Mouse (Mus musculus) CH12.LX (cell line): ENCODE measurements around the gene Fam19a2.

Source experiments
- CHD2 ChIP-seq: IDR thresholded peaks from 2 replicates; pipeline ENCODE4 v1.6.1; 2011; ENCODE audit warnings: low read length, improper control_type of control experiment
- CTCF ChIP-seq, 2 experiments: IDR thresholded peaks in 1 of 2; conservative IDR thresholded peaks in 1 of 2; 2 replicates each; pipeline ENCODE4 v1.5.1; 2011 to 2012; ENCODE audit warnings: low read depth in 2 of 2, low read length in 2 of 2, improper control_type of control experiment in 1 of 2, inconsistent platforms in 1 of 2, mild to moderate bottlenecking in 1 of 2, moderate library complexity in 1 of 2
- JUN ChIP-seq: IDR thresholded peaks from 2 replicates; pipeline ENCODE4 v1.6.1; 2011; ENCODE audit warnings: low read depth, mild to moderate bottlenecking, low read length, improper control_type of control experiment, moderate library complexity; ENCODE audit not compliant: insufficient read depth
- MAFK ChIP-seq: IDR thresholded peaks from 2 replicates; pipeline ENCODE4 v1.6.1; 2011; ENCODE audit warnings: low read length, improper control_type of control experiment; ENCODE audit not compliant: insufficient replicate concordance
- POLR2A ChIP-seq: IDR thresholded peaks from 2 replicates; pipeline ENCODE4 v1.6.1; 2011; ENCODE audit warnings: low read depth, mild to moderate bottlenecking, improper control_type of control experiment, low read length
- SIN3A ChIP-seq: IDR thresholded peaks from 2 replicates; pipeline ENCODE4 v1.6.1; 2012; ENCODE audit warnings: low read length, improper control_type of control experiment, inconsistent platforms
- SMC3 ChIP-seq: IDR thresholded peaks from 2 replicates; pipeline ENCODE4 v1.6.1; 2011; ENCODE audit warnings: low read depth, low read length, improper control_type of control experiment
- USF2 ChIP-seq: conservative IDR thresholded peaks from 2 replicates; pipeline ENCODE4 v1.6.1; 2011; ENCODE audit warnings: low read depth, low read length, improper control_type of control experiment
- ZMIZ1 ChIP-seq: IDR thresholded peaks from 2 replicates; pipeline ENCODE4 v1.6.1; 2012; ENCODE audit warnings: low read depth, mild to moderate bottlenecking, inconsistent platforms, low read length, improper control_type of control experiment

GRCm38 (mm10) chr10:123605671-123606070 is 341.9 kb downstream of the Fam19a2 start:
- TF ChIP-seq USF2 (no peak), POLR2A (no peak), JUN (no peak), SMC3 (no peak), CTCF (conservative IDR thresholded peaks at IDR 0.05 in 1 of 2, IDR thresholded peaks at IDR 0.05 in 1 of 2; ENCODE audit: low read depth in 2 of 2, low read length in 2 of 2) (no peak), SIN3A (no peak), ZMIZ1 (no peak), MAFK (no peak), CHD2 (no peak)
